Mouse (Mus musculus): ENCODE results near the gene Ace3. TPM values are rescaled to one million over a fixed set of nuclear protein-coding genes. Genes with fewer than 3 reads are reported as not detected.
A peak's percentile ranks its signal among the peaks of the same experiment; 100 is the strongest.

Gene Ace3
- polyA plus RNA-seq, 1 experiment from 2014 or later = not detected

- Histone ChIP-seq H3K9me3 (ENCODE audit: control insufficient read depth, low read length) (no peaks in the 10 kb centered on the region), H3K9ac (ENCODE audit: low read depth, low read length) (no peak overlapping the region), H3K4me1 (ENCODE audit: control insufficient read depth, insufficient read depth, low read length) (no peaks in the 10 kb centered on the region), H3K4me2 (replicated peaks; ENCODE audit: low read depth, low read length) (no peak overlapping the region), H3K27ac (ENCODE audit: low read depth, low read length) (no peak overlapping the region), H3K36me3 (ENCODE audit: control insufficient read depth, insufficient read depth, low read length) (peaks cover 31% of the 10 kb centered on the region), H3K4me3 (ENCODE audit: low read length) (no peak overlapping the region), H3K27me3 (ENCODE audit: control insufficient read depth, insufficient read depth, low read length) (no peaks in the 10 kb centered on the region)
- no peak for ATAC-seq (ENCODE audit: low FRiP score, low TSS enrichment)
- WGBS = 85% methylated on average over 1 of the region's 1 CpGs
Observed at GRCm38 (mm10) chr11:106045256-106045655, 50.8 kb downstream of the Ace3 start.

- WGBS = 99% methylated on average over 3 of the region's 3 CpGs
- Histone ChIP-seq H3K4me1 (ENCODE audit: control insufficient read depth, insufficient read depth, low read length) (no peaks in the 10 kb centered on the region), H3K4me3 (ENCODE audit: low read length) (no peak overlapping the region), H3K36me3 (ENCODE audit: control insufficient read depth, insufficient read depth, low read length) (peaks cover 36% of the 10 kb centered on the region), H3K27ac (ENCODE audit: low read depth, low read length) (no peak overlapping the region), H3K27me3 (ENCODE audit: control insufficient read depth, insufficient read depth, low read length) (no peaks in the 10 kb centered on the region), H3K9me3 (ENCODE audit: control insufficient read depth, low read length) (no peaks in the 10 kb centered on the region), H3K4me2 (replicated peaks; ENCODE audit: low read depth, low read length) (no peak overlapping the region), H3K9ac (ENCODE audit: low read depth, low read length) (no peak overlapping the region)
- ATAC-seq (ENCODE audit: low FRiP score, low TSS enrichment) = no peak
Observed at GRCm38 (mm10) chr11:106045780-106046179, 51.3 kb downstream of the Ace3 start.

- 0 out of 2 replicates have a peak, but pooled peaks have one; percentile 16 for ATAC-seq (ENCODE audit: low FRiP score, low TSS enrichment)
- Histone ChIP-seq H3K4me2 (replicated peaks; ENCODE audit: low read depth, low read length) (no peak overlapping the region), H3K9me3 (ENCODE audit: control insufficient read depth, low read length) (no peaks in the 10 kb centered on the region), H3K9ac (ENCODE audit: low read depth, low read length) (no peak overlapping the region), H3K27ac (ENCODE audit: low read depth, low read length) (no peak overlapping the region), H3K4me1 (ENCODE audit: control insufficient read depth, insufficient read depth, low read length) (no peaks in the 10 kb centered on the region), H3K4me3 (ENCODE audit: low read length) (no peak overlapping the region), H3K36me3 (ENCODE audit: control insufficient read depth, insufficient read depth, low read length) (peaks cover 44% of the 10 kb centered on the region), H3K27me3 (ENCODE audit: control insufficient read depth, insufficient read depth, low read length) (no peaks in the 10 kb centered on the region)
- WGBS = 86% methylated on average over 9 of the region's 9 CpGs
Observed at GRCm38 (mm10) chr11:106046584-106046983, 52.1 kb downstream of the Ace3 start.

GRCm38 (mm10) chr11:106053921-106054320, 59.4 kb downstream of the Ace3 start:
- Histone ChIP-seq H3K9ac (ENCODE audit: low read depth, low read length) (no peak overlapping the region), H3K27ac (ENCODE audit: low read depth, low read length) (no peak overlapping the region), H3K4me3 (ENCODE audit: low read length) (no peak overlapping the region), H3K36me3 (ENCODE audit: control insufficient read depth, insufficient read depth, low read length) (peaks cover 91% of the 10 kb centered on the region), H3K4me1 (ENCODE audit: control insufficient read depth, insufficient read depth, low read length) (no peaks in the 10 kb centered on the region), H3K27me3 (ENCODE audit: control insufficient read depth, insufficient read depth, low read length) (no peaks in the 10 kb centered on the region), H3K4me2 (replicated peaks; ENCODE audit: low read depth, low read length) (no peak overlapping the region), H3K9me3 (ENCODE audit: control insufficient read depth, low read length) (no peaks in the 10 kb centered on the region)
- 92% methylated on average over 2 of the region's 2 CpGs for WGBS
- ATAC-seq (ENCODE audit: low FRiP score, low TSS enrichment) = no peak

GRCm38 (mm10) chr11:106054600-106054999, 60.1 kb downstream of the Ace3 start:
- H3K4me1 ChIP-seq (ENCODE audit: control insufficient read depth, insufficient read depth, low read length) = no peaks in the 10 kb centered on the region
- H3K9ac ChIP-seq (ENCODE audit: low read depth, low read length) = no peak overlapping the region
- H3K9me3 ChIP-seq (ENCODE audit: control insufficient read depth, low read length) = no peaks in the 10 kb centered on the region
- H3K36me3 ChIP-seq (ENCODE audit: control insufficient read depth, insufficient read depth, low read length) = peaks cover 90% of the 10 kb centered on the region
- ATAC-seq (ENCODE audit: low FRiP score, low TSS enrichment) = no peak
- no peak overlapping the region for H3K27ac ChIP-seq (ENCODE audit: low read depth, low read length)
- WGBS = 90% methylated on average over 8 of the region's 8 CpGs
- no peak overlapping the region for H3K4me3 ChIP-seq (ENCODE audit: low read length)
- H3K27me3 ChIP-seq (ENCODE audit: control insufficient read depth, insufficient read depth, low read length) = no peaks in the 10 kb centered on the region
- H3K4me2 ChIP-seq (replicated peaks; ENCODE audit: low read depth, low read length) = no peak overlapping the region

Other genes with a start within 250 kb of the Ace3 start
- 16.9 and 25.2 TPM in 2 replicates for gene Cyb561, start 41.3 kb upstream of the Ace3 start, polyA plus RNA-seq (2014; fragmentation: Nextera tagmentation; extraction: Ambion mirVana)
- gene Ace, start 26.7 kb upstream of the Ace3 start, polyA plus RNA-seq (2014; fragmentation: Nextera tagmentation; extraction: Ambion mirVana) = 1.4 and 4.8 TPM in 2 replicates
- gene Kcnh6, start 13.4 kb downstream of the Ace3 start, polyA plus RNA-seq (2014; fragmentation: Nextera tagmentation; extraction: Ambion mirVana) = 0.10 and 0.14 TPM in 2 replicates
- gene Dcaf7, start 42.2 kb downstream of the Ace3 start, polyA plus RNA-seq (2014; fragmentation: Nextera tagmentation; extraction: Ambion mirVana) = 43.7 and 68.8 TPM in 2 replicates
- gene Taco1, start 71.4 kb downstream of the Ace3 start, polyA plus RNA-seq (2014; fragmentation: Nextera tagmentation; extraction: Ambion mirVana) = 10.3 and 11.3 TPM in 2 replicates
- 23.2 and 25.7 TPM in 2 replicates for gene Map3k3, start 89.9 kb downstream of the Ace3 start, polyA plus RNA-seq (2014; fragmentation: Nextera tagmentation; extraction: Ambion mirVana)
- not detected in 2 replicates for gene Gm10840, start 166.2 kb downstream of the Ace3 start, polyA plus RNA-seq (2014; fragmentation: Nextera tagmentation; extraction: Ambion mirVana)
- gene Limd2, start 166.2 kb downstream of the Ace3 start, polyA plus RNA-seq (2014; fragmentation: Nextera tagmentation; extraction: Ambion mirVana) = 216 and 266 TPM in 2 replicates
- 29.1 and 33.5 TPM in 2 replicates for gene Strada, start 207.5 kb downstream of the Ace3 start, polyA plus RNA-seq (2014; fragmentation: Nextera tagmentation; extraction: Ambion mirVana)
- gene Ccdc47, start 221.7 kb downstream of the Ace3 start, polyA plus RNA-seq (2014; fragmentation: Nextera tagmentation; extraction: Ambion mirVana) = 39.3 and 60.3 TPM in 2 replicates
- gene Ddx42, start 222.3 kb downstream of the Ace3 start, polyA plus RNA-seq (2014; fragmentation: Nextera tagmentation; extraction: Ambion mirVana) = 43.1 and 71.8 TPM in 2 replicates